Mouse (Mus musculus): ENCODE results near the gene Stab2. TPM values are rescaled to one million over a fixed set of nuclear protein-coding genes. Genes with fewer than 3 reads are reported as not detected.

The Stab2 gene
- polyA plus RNA-seq, 1 experiment from 2014 or later: not detected

DNA sequence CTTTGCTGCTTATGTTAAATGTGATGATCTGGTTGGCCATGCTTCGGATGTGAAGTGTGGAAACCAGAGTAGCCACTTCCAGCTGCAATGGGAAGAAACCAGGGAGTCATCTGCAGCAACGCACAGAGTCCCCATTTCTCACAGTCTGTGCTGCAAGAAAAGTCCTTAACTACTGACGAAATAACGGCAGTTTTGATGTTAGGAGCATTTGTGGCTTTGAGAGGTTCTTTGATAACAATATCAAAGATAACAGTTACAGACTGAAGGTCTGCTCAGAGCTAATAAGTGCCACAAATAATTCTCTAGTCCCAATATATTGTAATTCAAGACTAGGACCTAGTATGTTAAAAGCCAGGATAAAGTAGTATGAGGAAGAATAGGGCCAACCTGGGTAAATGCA, 57.9 kb downstream of the Stab2 start:
- ATAC-seq (replicated peaks; ENCODE audit: low FRiP score) (no peak), DNase-seq (ENCODE audit: low spot score) (no peak)
- no peaks in the 10 kb centered on the region for H3K27me3 ChIP-seq (ENCODE audit: control insufficient read depth, insufficient read depth, low read length)

DNA sequence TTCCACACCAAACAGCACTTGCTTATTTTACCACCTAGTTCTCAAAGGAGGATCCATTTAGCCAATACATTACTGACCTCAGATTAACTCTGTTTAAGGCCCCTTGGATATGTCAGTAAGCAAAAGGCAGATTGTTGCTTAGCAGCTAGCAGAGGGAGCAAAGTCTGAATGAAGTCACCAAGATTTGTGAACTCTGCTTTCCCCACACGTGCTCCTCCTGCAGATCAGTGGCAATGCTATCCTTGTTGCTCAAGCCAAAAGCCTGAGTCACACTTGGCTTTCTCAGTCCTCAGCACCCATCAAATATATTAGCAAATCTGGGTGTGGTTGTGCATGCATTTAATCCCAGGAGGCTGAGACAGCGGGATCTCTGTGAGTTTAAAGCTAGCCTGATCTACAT, 60.3 kb downstream of the Stab2 start:
- Histone ChIP-seq H3K4me3 (ENCODE audit: low read depth, low read length) (no peak overlapping the region), H3K27ac (ENCODE audit: low read depth, low read length) (no peak overlapping the region), H3K9ac (ENCODE audit: low read length) (no peak overlapping the region), H3K36me3 (ENCODE audit: control insufficient read depth, insufficient read depth, low read length) (no peaks in the 10 kb centered on the region), H3K9me3 (ENCODE audit: control insufficient read depth, low read length) (no peaks in the 10 kb centered on the region), H3K4me1 (replicated peaks; ENCODE audit: control insufficient read depth, insufficient read depth, low read length) (no peaks in the 10 kb centered on the region), H3K27me3 (ENCODE audit: control insufficient read depth, insufficient read depth, low read length) (no peaks in the 10 kb centered on the region), H3K4me2 (ENCODE audit: low read depth, low read length, severe bottlenecking) (no peak overlapping the region)
- DNase-seq (ENCODE audit: low spot score) (no peak), ATAC-seq (replicated peaks; ENCODE audit: low FRiP score) (no peak)
- 71% methylated on average over 2 of the region's 2 CpGs for WGBS

More for the DNA sequence above, 57.9 kb downstream of the Stab2 start:
- no peak overlapping the region for H3K9ac ChIP-seq (ENCODE audit: low read length)
- WGBS: 91% methylated on average over 4 of the region's 4 CpGs
- no peak overlapping the region for H3K4me3 ChIP-seq (ENCODE audit: low read depth, low read length)
- no peaks in the 10 kb centered on the region for H3K36me3 ChIP-seq (ENCODE audit: control insufficient read depth, insufficient read depth, low read length)
- no peaks in the 10 kb centered on the region for H3K4me1 ChIP-seq (replicated peaks; ENCODE audit: control insufficient read depth, insufficient read depth, low read length)
- H3K4me2 ChIP-seq (ENCODE audit: low read depth, low read length, severe bottlenecking): no peak overlapping the region
- no peaks in the 10 kb centered on the region for H3K9me3 ChIP-seq (ENCODE audit: control insufficient read depth, low read length)
- no peak overlapping the region for H3K27ac ChIP-seq (ENCODE audit: low read depth, low read length)

DNA sequence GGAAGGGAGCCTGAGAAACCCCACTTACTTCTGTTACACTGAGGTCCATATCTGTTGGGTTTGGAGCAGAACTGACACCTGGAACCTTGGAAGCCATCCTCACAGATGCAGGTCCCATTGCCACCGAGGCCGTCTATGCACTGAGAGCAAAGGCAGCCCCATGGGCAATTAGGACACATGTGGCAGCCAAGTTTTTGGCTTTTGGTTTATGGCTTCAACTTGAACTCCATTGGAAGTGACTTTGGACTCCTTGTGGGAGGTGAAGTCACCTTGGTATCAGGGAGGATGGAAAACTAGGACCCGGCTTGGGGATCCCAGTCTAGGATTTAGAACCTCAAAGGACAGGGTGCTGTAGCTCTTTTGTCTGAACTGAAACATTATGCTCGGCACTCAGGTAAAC, 67.2 kb downstream of the Stab2 start:
- H3K4me2 ChIP-seq (ENCODE audit: low read depth, low read length, severe bottlenecking): no peak overlapping the region
- no peak for DNase-seq (ENCODE audit: low spot score)
- no peaks in the 10 kb centered on the region for H3K36me3 ChIP-seq (ENCODE audit: control insufficient read depth, insufficient read depth, low read length)
- no peaks in the 10 kb centered on the region for H3K27me3 ChIP-seq (ENCODE audit: control insufficient read depth, insufficient read depth, low read length)
- no peaks in the 10 kb centered on the region for H3K9me3 ChIP-seq (ENCODE audit: control insufficient read depth, low read length)
- 93% methylated on average over 4 of the region's 4 CpGs for WGBS
- no peak for ATAC-seq (replicated peaks; ENCODE audit: low FRiP score)
- no peak overlapping the region for H3K9ac ChIP-seq (ENCODE audit: low read length)
- no peak overlapping the region for H3K27ac ChIP-seq (ENCODE audit: low read depth, low read length)
- H3K4me3 ChIP-seq (ENCODE audit: low read depth, low read length): no peak overlapping the region
- no peaks in the 10 kb centered on the region for H3K4me1 ChIP-seq (replicated peaks; ENCODE audit: control insufficient read depth, insufficient read depth, low read length)

DNA sequence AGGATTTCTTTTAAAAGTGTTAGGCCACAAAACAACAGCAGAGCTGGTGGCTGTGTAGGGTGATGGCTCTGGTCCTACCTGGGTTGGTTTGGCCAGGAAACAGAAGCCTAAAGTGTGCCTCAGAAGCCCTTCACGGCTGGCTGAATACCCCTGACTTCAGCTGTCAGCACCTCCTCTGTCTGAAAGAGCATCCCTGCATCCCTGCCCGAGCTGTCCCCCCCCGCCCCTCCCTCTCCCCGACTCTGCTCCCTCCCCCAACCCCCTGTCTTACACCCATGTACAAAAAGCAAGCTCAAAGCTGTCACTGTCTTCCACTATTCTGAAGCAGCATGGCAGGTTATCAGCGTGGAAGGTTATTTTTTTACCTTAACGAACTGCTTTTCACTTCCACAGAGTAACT, 73.4 kb downstream of the Stab2 start:
- Histone ChIP-seq H3K27ac (ENCODE audit: low read depth, low read length) (no peak overlapping the region), H3K4me2 (ENCODE audit: low read depth, low read length, severe bottlenecking) (no peak overlapping the region), H3K4me3 (ENCODE audit: low read depth, low read length) (no peak overlapping the region), H3K4me1 (replicated peaks; ENCODE audit: control insufficient read depth, insufficient read depth, low read length) (peaks cover 1% of the 10 kb centered on the region; the same call in 1 of the 2 replicates), H3K9me3 (ENCODE audit: control insufficient read depth, low read length) (no peaks in the 10 kb centered on the region), H3K36me3 (ENCODE audit: control insufficient read depth, insufficient read depth, low read length) (no peaks in the 10 kb centered on the region), H3K9ac (ENCODE audit: low read length) (no peak overlapping the region), H3K27me3 (ENCODE audit: control insufficient read depth, insufficient read depth, low read length) (no peaks in the 10 kb centered on the region)
- 38% methylated on average over 6 of the region's 6 CpGs for WGBS
- ATAC-seq (replicated peaks; ENCODE audit: low FRiP score) (no peak), DNase-seq (ENCODE audit: low spot score) (no peak)

DNA sequence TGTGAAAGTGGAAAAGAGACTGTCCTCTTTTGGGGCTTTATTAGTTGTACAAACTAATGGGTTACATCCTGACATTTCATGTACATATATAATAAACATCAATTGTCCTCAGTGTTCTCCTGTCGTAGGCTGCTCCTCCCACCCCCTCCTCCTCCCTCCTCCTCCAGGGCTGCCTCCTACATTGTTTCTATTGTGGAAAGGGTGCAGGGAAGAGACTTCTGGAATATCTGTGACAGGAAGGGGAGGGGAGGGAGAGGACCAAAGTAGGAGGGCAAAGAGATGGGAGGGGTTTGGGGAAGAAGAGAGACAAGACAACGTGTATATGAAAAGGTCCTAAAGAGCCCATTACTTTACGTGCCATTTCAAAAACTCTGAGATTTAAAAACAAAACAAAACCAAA, 73.9 kb downstream of the Stab2 start:
- DNase-seq (ENCODE audit: low spot score) (no peak), ATAC-seq (replicated peaks; ENCODE audit: low FRiP score) (no peak)
- H3K4me2 ChIP-seq (ENCODE audit: low read depth, low read length, severe bottlenecking): no peak overlapping the region
- no peaks in the 10 kb centered on the region for H3K9me3 ChIP-seq (ENCODE audit: control insufficient read depth, low read length)
- H3K4me1 ChIP-seq (replicated peaks; ENCODE audit: control insufficient read depth, insufficient read depth, low read length): peaks cover 1% of the 10 kb centered on the region; the same call in 1 of the 2 replicates
- H3K36me3 ChIP-seq (ENCODE audit: control insufficient read depth, insufficient read depth, low read length): no peaks in the 10 kb centered on the region
- WGBS: 42% methylated on average over 3 of the region's 3 CpGs
- no peaks in the 10 kb centered on the region for H3K27me3 ChIP-seq (ENCODE audit: control insufficient read depth, insufficient read depth, low read length)
- H3K27ac ChIP-seq (ENCODE audit: low read depth, low read length): no peak overlapping the region
- no peak overlapping the region for H3K9ac ChIP-seq (ENCODE audit: low read length)
- H3K4me3 ChIP-seq (ENCODE audit: low read depth, low read length): no peak overlapping the region

DNA sequence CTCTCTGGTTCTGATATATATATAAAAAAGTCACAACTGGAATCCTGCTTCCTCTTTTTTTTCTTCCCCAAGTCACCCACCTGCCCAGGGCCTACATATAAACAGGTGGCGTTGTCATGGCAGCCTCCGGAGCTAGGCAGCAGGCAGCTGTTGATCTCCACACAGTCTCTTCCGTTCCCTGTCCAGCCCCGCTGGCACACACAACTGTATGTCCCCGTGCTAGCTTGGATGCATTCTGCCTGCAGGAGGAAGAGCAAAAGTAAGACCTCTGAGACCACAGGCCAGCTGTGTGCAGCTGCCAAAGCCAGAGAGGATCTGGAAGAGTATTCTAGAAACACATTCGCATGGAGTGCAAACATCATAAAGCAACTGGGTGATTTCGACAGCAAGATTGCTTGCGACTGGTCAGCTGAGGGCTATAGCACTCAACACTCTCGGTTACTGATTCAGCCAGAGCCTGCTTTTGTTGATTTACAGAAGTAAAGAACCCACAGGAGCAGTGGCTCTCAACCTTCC, 74.6 kb downstream of the Stab2 start:
- H3K9me3 ChIP-seq (ENCODE audit: control insufficient read depth, low read length): no peaks in the 10 kb centered on the region
- H3K27me3 ChIP-seq (ENCODE audit: control insufficient read depth, insufficient read depth, low read length): no peaks in the 10 kb centered on the region
- no peak overlapping the region for H3K9ac ChIP-seq (ENCODE audit: low read length)
- WGBS: 87% methylated on average over 9 of the region's 9 CpGs
- H3K27ac ChIP-seq (ENCODE audit: low read depth, low read length): no peak overlapping the region
- H3K4me1 ChIP-seq (replicated peaks; ENCODE audit: control insufficient read depth, insufficient read depth, low read length): peaks cover 1% of the 10 kb centered on the region; the same call in 1 of the 2 replicates
- H3K4me3 ChIP-seq (ENCODE audit: low read depth, low read length): no peak overlapping the region
- DNase-seq (ENCODE audit: low spot score) (no peak), ATAC-seq (replicated peaks; ENCODE audit: low FRiP score) (no peak)
- no peak overlapping the region for H3K4me2 ChIP-seq (ENCODE audit: low read depth, low read length, severe bottlenecking)
- no peaks in the 10 kb centered on the region for H3K36me3 ChIP-seq (ENCODE audit: control insufficient read depth, insufficient read depth, low read length)

DNA sequence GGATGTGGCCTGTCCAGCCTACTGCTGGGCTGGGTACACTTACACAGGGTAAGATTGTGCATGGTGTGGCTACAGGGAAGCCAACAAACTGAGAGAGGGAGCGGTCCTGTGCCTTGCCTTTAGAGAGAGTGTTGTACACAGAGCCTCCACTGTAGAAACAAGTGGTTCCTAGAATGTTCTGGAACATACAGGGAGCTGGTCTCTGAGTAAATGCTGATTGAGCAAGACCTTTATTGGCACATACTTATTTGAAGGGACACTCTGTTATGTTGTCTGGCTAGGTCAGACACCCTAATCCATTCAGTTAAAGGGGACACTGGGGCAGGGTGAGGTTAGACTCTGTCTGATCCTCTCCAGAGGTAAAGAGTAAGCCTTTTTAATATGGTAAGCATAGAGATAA, 84.2 kb downstream of the Stab2 start:
- H3K9me3 ChIP-seq (ENCODE audit: control insufficient read depth, low read length): no peaks in the 10 kb centered on the region
- WGBS: 92% methylated on average over 1 of the region's 1 CpGs
- H3K36me3 ChIP-seq (ENCODE audit: control insufficient read depth, insufficient read depth, low read length): no peaks in the 10 kb centered on the region
- H3K27ac ChIP-seq (ENCODE audit: low read depth, low read length): no peak overlapping the region
- no peak overlapping the region for H3K9ac ChIP-seq (ENCODE audit: low read length)
- ATAC-seq (replicated peaks; ENCODE audit: low FRiP score): no peak
- H3K4me1 ChIP-seq (replicated peaks; ENCODE audit: control insufficient read depth, insufficient read depth, low read length): no peaks in the 10 kb centered on the region
- H3K4me3 ChIP-seq (ENCODE audit: low read depth, low read length): no peak overlapping the region
- no peak for DNase-seq (ENCODE audit: low spot score)
- H3K27me3 ChIP-seq (ENCODE audit: control insufficient read depth, insufficient read depth, low read length): no peaks in the 10 kb centered on the region
- H3K4me2 ChIP-seq (ENCODE audit: low read depth, low read length, severe bottlenecking): no peak overlapping the region

DNA sequence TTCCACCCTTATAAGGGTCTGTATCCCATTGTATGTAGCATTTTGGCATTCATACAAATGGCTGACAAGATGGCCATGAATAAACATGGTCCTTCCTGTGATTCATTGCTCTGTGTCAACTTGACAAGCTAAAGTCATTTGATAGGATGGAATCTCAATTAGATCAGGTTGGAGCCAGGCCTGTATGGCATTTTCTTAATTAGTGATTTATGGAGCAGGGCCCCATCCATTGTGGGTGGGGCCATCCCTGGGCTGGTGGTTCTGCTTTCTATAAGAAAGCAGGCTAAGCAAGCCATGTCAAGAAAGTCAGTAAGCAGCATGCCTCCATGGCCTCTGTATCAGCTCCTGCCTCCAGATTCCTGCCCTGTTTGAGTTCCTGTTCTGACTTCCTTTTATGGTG, 92.2 kb downstream of the Stab2 start:
- Histone ChIP-seq H3K9ac (ENCODE audit: low read length) (no peak overlapping the region), H3K27ac (ENCODE audit: low read depth, low read length) (no peak overlapping the region), H3K4me3 (ENCODE audit: low read depth, low read length) (no peak overlapping the region), H3K27me3 (ENCODE audit: control insufficient read depth, insufficient read depth, low read length) (no peaks in the 10 kb centered on the region), H3K4me2 (ENCODE audit: low read depth, low read length, severe bottlenecking) (no peak overlapping the region), H3K9me3 (ENCODE audit: control insufficient read depth, low read length) (no peaks in the 10 kb centered on the region), H3K36me3 (ENCODE audit: control insufficient read depth, insufficient read depth, low read length) (no peaks in the 10 kb centered on the region), H3K4me1 (replicated peaks; ENCODE audit: control insufficient read depth, insufficient read depth, low read length) (no peaks in the 10 kb centered on the region)
- DNase-seq (ENCODE audit: low spot score) (no peak), ATAC-seq (replicated peaks; ENCODE audit: low FRiP score) (no peak)

DNA sequence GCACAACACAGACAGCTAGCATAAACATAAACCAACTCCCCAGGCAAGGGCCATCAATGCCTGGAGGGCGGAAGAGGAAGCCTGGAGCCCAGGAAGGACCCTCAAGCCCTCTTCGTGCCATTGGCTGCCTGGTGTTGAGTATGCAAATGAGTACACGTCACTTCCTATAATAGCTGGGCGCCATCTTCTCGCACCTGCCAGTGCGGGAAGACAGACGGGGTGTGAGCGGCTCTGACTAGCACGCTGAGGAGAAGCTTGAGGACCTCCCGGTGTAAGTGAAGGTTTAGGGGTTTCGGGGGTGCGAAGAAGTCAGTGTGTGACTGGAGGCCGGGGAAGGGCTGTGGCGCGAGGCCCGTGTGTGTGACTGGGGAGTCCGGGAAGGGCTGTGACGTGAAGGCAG, 99.3 kb downstream of the Stab2 start:
- H3K4me3 ChIP-seq (ENCODE audit: low read depth, low read length): no peak overlapping the region
- WGBS: 95% methylated on average over 18 of the region's 18 CpGs
- no peaks in the 10 kb centered on the region for H3K4me1 ChIP-seq (replicated peaks; ENCODE audit: control insufficient read depth, insufficient read depth, low read length)
- no peak overlapping the region for H3K9ac ChIP-seq (ENCODE audit: low read length)
- H3K27me3 ChIP-seq (ENCODE audit: control insufficient read depth, insufficient read depth, low read length): no peaks in the 10 kb centered on the region
- no peaks in the 10 kb centered on the region for H3K36me3 ChIP-seq (ENCODE audit: control insufficient read depth, insufficient read depth, low read length)
- no peak overlapping the region for H3K27ac ChIP-seq (ENCODE audit: low read depth, low read length)
- no peak for ATAC-seq (replicated peaks; ENCODE audit: low FRiP score)
- H3K9me3 ChIP-seq (ENCODE audit: control insufficient read depth, low read length): no peaks in the 10 kb centered on the region
- DNase-seq (ENCODE audit: low spot score): no peak
- no peak overlapping the region for H3K4me2 ChIP-seq (ENCODE audit: low read depth, low read length, severe bottlenecking)
